Mouse (Mus musculus) liver, adult (tissue): ENCODE measurements around the gene B230104I21Rik.

ENCODE experiments used
- GATA4 ChIP-seq: IDR thresholded peaks from 2 replicates; pipeline ENCODE4 v1.6.1; 2014; ENCODE audit warnings: mild to moderate bottlenecking, low read length; ENCODE audit not compliant: insufficient replicate concordance

Gene B230104I21Rik

DNA sequence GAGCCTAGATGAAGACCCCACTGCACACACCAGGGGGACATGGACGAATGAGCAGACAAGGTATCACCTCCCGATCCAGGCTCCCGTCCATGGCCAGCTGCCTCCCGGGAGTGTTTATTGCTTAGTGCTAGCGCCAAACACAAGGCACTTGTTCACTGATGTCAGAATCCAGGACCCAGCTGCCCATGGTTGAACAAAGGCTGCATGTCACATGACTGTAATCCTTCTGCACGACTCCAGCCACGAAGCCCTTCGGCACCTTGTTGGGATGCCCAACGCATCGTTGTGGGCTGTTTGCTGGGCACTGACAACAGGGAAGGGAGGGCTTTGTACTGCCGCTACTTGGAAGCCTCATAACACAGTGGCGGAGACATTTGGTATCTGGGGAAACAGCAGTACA is at the start of gene B230104I21Rik:
TSS of gene B230104I21Rik (plus strand) at position 367 of the 400 bp plus-strand sequence.
- TF ChIP-seq GATA4, result no peak

DNA sequence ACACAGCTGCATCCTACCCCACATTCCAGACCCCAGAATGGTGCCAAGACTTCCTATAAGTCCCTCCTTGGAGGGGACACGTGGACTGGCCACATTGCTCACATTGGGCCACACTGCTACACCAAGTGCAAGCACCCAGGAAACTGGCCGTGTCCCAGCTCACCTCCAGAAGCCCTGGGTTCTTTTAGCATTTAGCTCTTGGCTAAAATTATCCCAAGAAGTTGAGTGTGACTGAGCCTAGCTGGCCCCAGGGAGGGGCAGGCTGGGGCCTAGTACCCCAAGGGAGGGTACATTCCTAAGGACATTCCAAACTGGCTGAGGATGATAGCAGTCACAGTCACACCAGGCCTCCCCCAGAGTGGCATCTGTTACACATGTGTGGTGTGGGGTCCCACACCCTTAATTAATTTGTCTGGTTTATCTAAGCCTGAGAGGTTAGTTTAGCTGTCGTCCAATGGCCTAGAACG is 42.2 kb upstream of the B230104I21Rik start:
- TF ChIP-seq GATA4, result no peak

DNA sequence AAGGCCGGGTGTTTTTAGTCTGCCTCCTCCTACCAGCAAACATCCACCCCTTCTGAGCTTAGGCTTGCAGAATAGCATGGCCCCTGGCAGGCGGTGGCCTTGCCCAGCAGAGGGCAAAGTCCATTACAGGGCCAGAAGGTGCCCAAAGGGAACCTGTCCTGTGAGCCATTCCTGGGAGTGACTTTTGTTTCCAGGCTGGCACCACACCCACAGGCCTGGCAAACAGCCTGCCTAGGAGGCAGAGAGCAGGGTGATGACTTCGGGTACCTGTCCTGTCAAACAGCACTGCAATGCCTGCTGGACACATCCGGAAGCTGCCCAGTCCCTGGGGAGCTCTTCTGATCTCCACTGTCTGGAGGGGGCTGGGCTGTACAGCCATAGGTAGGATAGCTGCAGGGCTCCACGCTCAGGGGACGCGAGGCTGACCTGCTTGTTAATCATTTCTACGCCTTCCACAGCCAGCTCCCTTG is 41.6 kb upstream of the B230104I21Rik start:
- TF ChIP-seq GATA4, result no peak

DNA sequence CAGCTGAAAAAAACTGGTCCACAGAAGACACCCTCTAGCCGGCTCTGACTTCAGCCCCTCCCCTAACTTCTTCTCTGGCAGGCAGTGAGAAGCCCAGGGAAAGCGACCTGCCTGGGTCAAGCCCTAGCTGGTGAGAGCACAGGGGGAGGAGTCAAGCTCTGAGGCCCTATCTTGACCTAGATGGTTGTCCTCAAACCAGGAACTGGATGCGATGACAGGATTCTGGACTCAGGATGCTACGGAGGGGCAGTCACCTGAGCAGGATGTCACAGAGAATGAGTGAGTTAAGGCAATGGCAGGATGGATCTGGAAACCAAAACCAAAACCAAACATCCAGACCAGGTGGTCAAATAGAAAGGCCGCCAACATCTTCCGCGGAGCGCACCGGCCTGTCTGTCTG is 38.2 kb upstream of the B230104I21Rik start:
- TF ChIP-seq GATA4, result no peak

DNA sequence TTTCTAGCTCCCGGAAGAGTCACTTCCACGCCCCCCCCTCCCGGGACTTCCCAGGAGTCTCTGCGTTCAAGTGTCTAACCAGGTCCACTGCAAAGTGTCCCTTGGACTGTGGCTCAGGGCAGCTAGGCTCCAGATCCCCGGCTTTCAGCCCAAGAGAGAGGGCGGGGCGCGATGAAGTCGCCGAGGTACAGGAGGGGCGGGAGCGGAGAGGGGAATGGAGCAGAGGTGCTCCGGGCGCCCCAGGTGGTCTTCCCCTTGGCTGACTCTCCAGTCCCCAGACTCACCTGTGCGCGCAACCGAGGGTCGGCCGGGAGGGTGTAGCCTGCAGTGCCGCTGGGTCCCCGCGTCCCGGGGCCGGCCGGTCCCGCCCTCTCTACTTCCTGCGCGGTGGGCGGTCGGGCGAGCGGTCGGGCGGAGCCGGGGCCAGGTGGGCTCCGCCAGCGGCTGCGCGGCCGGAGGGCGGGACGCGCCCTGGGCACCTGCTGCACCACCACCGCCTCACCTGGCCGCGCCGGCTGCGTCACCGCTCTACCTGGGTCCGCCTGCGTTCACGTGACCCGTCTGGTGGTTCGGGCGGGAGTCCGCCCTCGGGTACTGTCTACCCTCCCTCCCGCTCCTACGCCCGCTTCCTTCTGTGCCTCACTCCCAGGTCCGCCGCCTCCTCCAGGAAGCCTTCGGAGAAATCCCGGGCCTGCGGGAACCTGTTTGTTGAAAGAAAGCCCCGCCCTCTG is 36.2 kb upstream of the B230104I21Rik start:
- no peak for TF ChIP-seq GATA4

DNA sequence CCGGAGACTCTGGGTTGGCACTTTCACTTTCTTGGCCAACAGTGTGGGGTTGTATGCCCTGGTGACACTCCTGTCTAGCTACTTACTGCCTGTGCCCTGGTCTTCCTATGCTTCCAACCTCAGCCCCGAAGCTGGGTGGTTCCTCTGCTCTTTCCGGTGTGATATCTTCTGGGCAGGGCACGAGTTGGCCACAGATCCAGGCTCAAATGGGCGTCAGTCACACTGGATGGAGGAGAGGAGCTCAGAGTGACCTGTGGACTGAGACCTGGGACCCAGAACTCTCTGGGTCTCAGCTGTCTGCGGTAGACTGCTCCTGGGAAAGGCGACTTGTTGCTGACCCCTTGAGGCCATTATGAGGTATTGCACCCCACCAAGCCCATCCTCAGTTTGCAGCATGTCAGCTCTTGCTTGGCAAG is 34.5 kb upstream of the B230104I21Rik start, which contains the start of gene Arhgef16:
TSS of gene Arhgef16 (minus strand) at position 211 of the 416 bp plus-strand sequence.
- no peak for TF ChIP-seq GATA4

DNA sequence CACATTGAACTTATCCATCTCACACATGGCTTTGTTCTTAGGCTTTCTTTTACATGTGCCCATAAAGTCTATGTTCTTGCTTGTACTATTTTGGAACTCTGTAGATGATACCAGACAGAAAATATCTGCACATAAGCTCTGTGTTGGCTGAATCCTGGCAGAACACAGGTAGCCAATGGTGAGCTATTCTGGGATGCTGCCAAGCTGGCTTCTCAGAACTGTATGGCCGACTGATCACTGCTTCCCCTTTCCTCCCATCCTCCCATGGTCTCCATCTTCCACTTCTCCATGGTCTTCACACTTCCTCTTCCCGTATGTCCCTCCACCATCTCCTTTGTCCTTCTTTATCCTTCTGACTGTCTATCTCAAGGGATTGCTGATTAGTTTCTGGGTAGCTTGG is 26.8 kb upstream of the B230104I21Rik start:
- TF ChIP-seq GATA4, result no peak

DNA sequence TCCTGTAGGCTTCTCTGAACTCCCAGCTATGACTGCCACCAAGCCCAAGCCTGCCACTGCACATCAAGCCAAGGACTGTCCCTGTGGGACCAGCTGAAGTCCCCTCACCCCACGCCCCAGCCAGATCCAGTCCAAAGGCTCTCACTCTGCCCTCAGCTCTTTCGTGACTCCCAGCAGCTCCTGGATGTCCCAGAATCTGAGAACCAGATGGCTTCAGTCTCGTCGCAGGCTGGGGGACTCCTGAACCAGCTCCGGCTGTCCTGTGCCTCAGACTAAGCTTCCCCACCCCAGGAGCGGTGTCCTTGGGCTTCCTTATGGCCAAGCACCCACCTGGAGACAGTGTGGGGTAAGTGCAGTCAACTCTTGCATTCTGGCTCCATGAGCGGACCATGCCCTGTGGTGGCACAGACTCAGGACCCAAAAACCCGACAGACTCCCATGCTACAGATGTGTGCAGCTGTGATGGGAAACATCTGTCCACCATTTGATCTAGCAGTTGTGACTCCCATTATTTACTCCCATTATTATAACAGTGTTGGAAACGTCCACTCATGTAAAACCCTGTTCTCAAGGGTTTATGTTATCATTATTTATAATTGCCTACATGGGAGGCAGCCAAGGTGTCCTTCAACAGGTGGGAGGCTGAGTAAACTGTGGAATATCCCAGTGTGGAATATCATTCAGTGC is 25.2 kb upstream of the B230104I21Rik start:
- TF ChIP-seq GATA4, result no peak

DNA sequence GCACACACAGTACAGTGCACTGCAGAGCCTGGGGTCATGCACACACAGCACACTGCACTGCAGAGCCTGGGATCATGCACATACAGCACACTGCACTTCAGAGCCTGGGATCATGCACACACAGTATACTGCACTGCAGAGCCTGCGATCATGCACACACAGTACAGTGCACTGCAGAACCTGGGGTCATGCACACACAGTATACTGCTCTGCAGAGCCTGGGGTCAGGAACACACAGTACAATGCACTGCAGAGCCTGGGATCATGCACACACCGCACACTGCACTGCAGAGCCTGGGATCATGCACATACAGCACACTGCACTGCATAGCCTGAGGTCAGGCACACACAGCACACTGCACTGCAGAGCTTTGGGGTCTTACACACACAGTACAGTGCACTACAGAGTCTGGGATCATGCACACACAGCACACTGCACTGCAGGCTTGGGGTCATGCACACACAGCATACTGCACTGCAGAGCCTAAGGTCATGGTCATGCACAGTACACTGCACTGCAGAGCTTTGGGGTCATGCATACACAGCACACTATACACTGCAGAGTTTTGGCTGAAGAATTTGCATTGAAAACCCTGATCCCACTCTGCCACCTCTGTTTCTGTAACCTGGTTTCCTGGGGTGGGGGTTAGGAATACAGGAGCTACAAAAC is 23.6 kb upstream of the B230104I21Rik start:
- TF ChIP-seq GATA4, result no peak

DNA sequence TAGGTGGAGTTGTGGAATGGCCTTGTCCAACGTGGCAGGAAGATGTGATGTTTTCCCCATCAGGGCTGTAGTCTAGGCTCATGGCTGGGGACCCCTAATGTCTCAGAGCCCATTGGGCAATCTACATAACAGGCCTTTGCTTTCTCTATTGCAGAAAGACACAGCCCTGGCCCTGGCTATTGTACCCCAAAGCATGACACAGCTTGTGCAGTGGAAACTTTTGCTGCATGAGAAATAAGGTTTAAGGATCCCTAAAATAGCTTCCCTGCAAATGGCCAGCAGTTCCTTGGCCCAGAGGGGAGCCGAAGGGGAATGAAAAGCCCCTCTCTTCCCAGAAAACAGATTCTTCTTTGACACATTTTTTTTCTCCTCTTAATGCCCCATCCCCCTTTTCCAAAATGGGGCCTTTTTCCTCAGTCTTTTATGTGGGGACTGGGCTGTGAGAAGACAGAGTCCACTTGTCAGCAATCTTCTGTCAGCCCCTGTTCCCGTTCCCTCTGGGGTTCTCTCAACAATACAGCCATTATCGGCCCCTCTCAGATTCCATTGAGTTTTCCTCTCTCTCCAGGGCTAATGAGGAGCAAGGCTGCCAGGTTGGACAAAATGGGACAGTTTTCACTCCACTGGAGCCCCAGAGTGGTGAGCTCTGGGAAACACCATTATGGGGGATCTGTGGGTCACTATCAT is 22.8 kb upstream of the B230104I21Rik start:
- no peak for TF ChIP-seq GATA4

DNA sequence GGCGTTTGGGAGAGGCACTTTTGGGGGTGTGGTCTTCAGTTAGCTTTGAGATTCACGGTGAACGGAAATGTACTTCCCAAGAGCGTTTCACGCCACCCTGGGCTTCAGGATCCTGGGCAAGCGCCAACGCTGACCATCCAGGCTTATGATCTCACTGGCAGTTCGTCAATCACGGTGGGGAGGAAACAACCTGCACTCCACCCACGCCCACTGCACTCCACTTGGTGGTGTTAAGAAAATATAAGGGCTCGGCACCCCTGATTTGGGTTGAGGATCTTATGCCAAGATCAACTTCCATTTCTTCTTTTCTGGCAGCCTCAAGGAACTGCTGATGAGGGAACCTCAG is 22.3 kb upstream of the B230104I21Rik start:
- TF ChIP-seq GATA4, result no peak

DNA sequence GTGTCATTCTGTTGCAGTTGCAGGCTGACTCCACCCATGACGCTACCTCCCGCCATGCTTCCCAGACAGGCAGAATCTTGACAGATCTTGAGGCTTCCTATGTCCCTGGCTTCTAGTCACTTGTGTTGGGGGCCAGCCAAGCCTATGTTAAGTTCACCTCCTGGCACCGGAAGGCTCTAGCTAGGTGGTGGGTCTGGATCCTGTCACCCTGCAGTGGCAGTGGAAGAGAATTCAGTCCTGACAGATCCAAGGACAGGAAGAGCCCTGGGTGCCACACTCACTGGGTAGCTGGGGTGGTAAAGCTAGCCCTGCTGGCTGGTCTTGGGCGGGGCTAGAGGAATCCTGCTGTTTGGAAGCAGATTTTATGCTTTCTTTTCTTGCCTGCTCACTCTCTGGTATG is 10.5 kb upstream of the B230104I21Rik start:
- TF ChIP-seq GATA4, result no peak

DNA sequence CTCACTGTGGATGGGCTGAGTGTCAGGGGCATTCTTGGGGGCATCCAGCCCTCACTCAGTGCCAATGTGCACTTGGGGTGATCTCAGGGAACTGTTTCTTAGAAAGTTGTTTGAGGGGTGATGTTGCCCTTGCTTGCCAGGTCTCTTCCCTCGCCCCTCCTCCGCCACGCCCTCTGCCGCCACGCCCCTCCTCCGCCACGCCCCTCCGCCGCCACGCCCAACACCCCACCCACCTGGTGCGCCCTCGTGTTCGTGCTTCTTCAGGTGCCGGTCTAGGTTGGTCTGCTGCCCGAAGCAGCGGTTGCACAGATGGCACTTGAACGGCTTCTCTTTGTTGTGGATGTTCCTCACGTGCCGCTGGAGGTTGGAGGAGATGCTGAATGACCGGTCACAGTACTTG is 7.5 kb upstream of the B230104I21Rik start:
- TF ChIP-seq GATA4, result no peak

DNA sequence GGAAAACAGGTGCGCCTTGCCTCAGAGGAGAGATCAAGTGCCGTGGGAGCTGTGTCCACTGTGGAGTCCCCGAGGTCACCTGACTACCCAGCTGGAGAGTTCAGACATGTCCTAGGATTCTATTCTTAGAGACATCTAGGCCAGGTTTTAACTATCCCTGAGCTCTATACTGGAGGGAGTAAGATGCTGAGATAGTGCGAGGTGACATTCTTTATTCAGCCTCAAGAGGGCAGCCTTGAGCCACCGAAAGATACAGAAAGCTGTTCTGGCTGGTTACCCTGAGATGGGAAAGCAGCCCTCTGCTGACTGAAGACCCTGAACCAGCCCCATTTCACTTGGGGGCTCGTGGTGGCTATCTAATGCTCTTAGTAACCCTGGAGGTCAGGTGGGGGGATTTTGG is 7.1 kb upstream of the B230104I21Rik start:
- TF ChIP-seq GATA4, result no peak

DNA sequence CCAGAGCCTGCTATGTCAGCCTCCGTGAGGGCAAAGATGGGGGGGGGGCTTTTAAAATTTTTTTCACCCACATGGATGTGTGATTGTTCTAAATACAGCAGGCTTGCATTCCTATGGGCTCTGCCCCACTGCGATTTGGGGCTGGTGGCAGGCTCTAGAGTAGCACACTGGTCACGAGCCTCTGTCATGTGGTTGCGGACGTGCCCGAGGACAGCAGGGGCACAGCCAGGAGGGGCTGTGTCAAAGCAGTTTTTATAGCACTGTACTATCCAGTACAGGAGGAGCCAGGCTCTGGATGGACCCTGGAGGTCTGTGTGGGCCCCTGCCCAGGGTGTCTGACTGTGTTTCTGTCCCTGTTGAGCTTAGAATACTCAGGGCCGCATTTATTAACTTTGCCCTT is 5.9 kb upstream of the B230104I21Rik start:
- no peak for TF ChIP-seq GATA4
